Mouse (Mus musculus) megakaryocyte, embryonic 14.5 days (primary cell): ENCODE results near the gene Klrc3. TPM values are rescaled to one million over a fixed set of nuclear protein-coding genes. Genes with fewer than 3 reads are reported as not detected.
A peak's percentile ranks its signal among the peaks of the same experiment; 100 is the strongest.
"Not testable (repeated sequence)": the region's sequence is repeated elsewhere in the genome, so short reads cannot be mapped to it uniquely, and the experiment has no call there.

Source experiments
- H3K27me3 ChIP-seq: replicated peaks from 2 replicates; pipeline ENCODE3; 2012; ENCODE audit warnings: inconsistent platforms
- H3K36me3 ChIP-seq: replicated peaks from 2 replicates; pipeline ENCODE3; 2012; ENCODE audit warnings: low read length, inconsistent platforms, mixed read lengths
- H3K4me1 ChIP-seq: 2 replicates; pipeline ENCODE4 v1.6.1; 2012; ENCODE audit warnings: inconsistent platforms
- H3K4me3 ChIP-seq: replicated peaks from 2 replicates; pipeline ENCODE3; 2012; ENCODE audit warnings: moderate library complexity, mild to moderate bottlenecking, inconsistent platforms
- H3K9me3 ChIP-seq: 2 replicates; pipeline ENCODE4 v1.6.1; 2012; ENCODE audit warnings: inconsistent platforms
- FLI1 ChIP-seq: IDR thresholded peaks from 2 replicates; pipeline ENCODE4 v1.6.1; 2012; ENCODE audit warnings: low read length, inconsistent platforms, mixed read lengths
- GATA1 ChIP-seq: IDR thresholded peaks from 3 replicates; pipeline ENCODE4 v1.6.1; 2012; ENCODE audit warnings: mixed read lengths, low read length, inconsistent platforms, borderline replicate concordance
- polyA plus RNA-seq: library from polyadenylated mRNA; stranded (reverse); fragments of >175 nt; gene quantifications from 2 replicates; pipeline ENCODE4 v1.2.3, GENCODE M21; 2012; ENCODE audit warnings: low replicate concordance; ENCODE audit not compliant: insufficient read depth

Gene Klrc3
- not detected in 2 replicates for polyA plus RNA-seq

DNA sequence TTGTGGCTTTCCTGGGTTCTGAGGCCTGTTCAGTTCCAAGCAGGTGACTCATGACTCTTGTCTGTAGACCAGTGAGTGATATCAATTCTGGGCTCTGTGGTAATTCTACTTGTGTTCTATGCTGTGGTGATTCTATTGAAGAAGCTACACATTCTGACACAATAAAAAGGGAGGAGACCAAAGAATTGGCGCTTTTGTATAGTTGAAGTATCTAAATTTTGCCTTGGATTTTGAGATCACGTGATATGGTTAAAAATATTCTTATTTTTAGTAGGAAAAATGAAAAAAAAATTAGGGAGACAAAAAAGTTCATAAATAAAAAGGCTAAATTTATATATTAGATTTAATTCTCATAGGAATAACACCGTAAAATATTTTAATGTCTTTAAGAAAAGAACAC is at the start of gene Klrc3:
Klrc3 (minus strand) TSS at position 101 of the 400 bp plus-strand sequence.
- not testable (repeated sequence) for H3K27me3 ChIP-seq, H3K36me3 ChIP-seq, H3K4me1 ChIP-seq, H3K9me3 ChIP-seq, H3K4me3 ChIP-seq

- H3K4me3 ChIP-seq, H3K9me3 ChIP-seq, H3K27me3 ChIP-seq, H3K36me3 ChIP-seq, H3K4me1 ChIP-seq: not testable (repeated sequence)
Measured at GRCm38 (mm10) chr6:129691436-129691835, 48.3 kb upstream of the Klrc3 start.

DNA sequence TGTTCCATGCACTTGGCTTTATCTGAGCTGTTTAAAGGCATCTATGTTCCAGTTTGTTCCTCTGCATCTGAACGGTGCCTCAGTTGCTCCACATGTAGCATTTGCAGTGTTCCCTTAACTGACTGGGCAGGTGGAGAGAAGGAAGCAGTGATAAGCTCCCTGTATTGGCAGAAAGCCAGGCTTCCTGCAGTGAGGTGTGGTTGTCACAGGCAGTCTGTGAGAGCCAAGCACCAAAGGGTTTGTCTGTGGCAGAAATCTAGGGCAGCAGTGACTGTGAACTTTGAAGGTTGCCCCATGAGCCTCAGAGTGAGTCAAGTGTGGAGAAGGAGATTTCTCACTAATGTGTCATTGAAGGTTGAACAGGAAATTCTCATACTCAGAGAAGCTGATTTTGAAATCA is 37.2 kb upstream of the Klrc3 start:
- no peak for TF ChIP-seq FLI1
- TF ChIP-seq GATA1, result no peak
- Histone ChIP-seq H3K9me3 (no peaks in the 10 kb centered on the region), H3K4me1 (no peaks in the 10 kb centered on the region)

GRCm38 (mm10) chr6:129678873-129679272 is 35.7 kb upstream of the Klrc3 start, which contains the start of gene Klrc1:
Gene Klrc1 (minus strand): TSS chr6:129678973.
- Histone ChIP-seq H3K4me3 (no peak within 1 kb of the TSS), H3K36me3 (no peaks in the 10 kb centered on the region), H3K4me1 (no peaks in the 10 kb centered on the region), H3K27me3 (no peaks in the 10 kb centered on the region), H3K9me3 (no peaks in the 10 kb centered on the region)
- TF ChIP-seq FLI1 (no peak), GATA1 (no peak)

More for the DNA sequence above, 37.2 kb upstream of the Klrc3 start:
- Histone ChIP-seq H3K36me3 (no peaks in the 10 kb centered on the region), H3K27me3 (no peaks in the 10 kb centered on the region), H3K4me3 (no peak overlapping the region)

DNA sequence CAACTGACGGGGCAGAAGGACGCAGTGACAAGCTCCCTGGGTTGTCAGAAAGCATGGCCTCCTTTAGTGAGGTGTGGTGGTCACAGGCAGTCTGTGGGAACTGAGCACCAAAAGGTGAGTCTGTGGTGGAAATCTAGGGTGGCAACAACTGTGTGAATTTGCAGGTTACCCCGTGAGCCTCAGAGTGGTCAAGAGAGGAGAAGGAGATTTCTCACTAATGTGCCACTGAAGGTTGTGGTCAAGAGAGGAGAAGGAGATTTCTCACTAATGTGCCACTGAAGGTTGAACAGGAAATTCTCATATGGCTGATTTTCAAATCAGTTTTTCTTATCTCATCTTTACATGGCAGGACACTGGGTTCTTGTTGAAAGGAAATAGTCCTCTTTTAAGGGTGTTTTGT is 18.2 kb upstream of the Klrc3 start:
- not testable (repeated sequence) for H3K4me1 ChIP-seq, H3K4me3 ChIP-seq, H3K9me3 ChIP-seq, H3K27me3 ChIP-seq, H3K36me3 ChIP-seq

DNA sequence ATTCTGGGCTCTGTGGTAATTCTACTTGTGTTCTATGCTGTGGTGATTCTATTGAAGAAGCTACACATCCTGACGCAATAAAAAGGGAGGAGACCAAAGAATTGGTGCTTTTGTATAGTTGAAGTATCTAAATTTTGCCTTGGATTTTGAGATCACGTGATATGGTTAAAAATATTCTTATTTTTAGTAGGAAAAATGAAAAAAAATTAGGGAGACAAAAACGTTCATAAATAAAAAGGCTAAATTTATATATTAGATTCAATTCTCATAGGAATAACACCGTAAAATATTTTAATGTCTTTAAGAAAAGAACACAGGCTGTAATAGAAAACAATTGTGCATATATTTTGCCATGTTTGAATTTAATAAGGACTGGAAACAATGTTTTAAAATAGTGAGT is 17.5 kb upstream of the Klrc3 start, which contains the start of gene Klrc2:
Klrc2 (minus strand) TSS at position 101 of the 400 bp plus-strand sequence.
- not testable (repeated sequence) for H3K4me3 ChIP-seq, H3K36me3 ChIP-seq, H3K9me3 ChIP-seq, H3K27me3 ChIP-seq, H3K4me1 ChIP-seq

GRCm38 (mm10) chr6:129644054-129644453 is 917 bp upstream of the Klrc3 start:
- H3K27me3 ChIP-seq, H3K4me3 ChIP-seq, H3K36me3 ChIP-seq, H3K9me3 ChIP-seq, H3K4me1 ChIP-seq: not testable (repeated sequence)

DNA sequence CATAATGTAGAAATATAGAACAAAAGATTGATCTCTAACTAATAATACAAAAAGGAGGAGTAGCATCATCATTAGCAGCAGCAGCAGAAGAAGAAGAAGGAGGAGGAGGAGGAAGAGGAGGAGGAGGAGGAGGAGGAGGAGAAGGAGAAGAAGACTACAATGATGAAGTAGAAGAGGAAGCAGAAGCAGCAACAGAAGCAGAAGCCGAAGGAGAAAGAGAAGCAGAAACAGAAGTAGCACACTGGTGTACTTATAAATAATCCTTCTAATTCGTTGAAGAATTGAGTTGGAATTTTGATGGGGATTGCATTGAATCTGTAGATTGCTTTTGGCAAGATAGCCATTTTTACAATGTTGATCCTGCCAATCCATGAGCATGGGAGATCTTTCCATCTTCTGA is 12.1 kb downstream of the Klrc3 start:
- H3K9me3 ChIP-seq, H3K4me3 ChIP-seq, H3K36me3 ChIP-seq, H3K27me3 ChIP-seq, H3K4me1 ChIP-seq: not testable (repeated sequence)

DNA sequence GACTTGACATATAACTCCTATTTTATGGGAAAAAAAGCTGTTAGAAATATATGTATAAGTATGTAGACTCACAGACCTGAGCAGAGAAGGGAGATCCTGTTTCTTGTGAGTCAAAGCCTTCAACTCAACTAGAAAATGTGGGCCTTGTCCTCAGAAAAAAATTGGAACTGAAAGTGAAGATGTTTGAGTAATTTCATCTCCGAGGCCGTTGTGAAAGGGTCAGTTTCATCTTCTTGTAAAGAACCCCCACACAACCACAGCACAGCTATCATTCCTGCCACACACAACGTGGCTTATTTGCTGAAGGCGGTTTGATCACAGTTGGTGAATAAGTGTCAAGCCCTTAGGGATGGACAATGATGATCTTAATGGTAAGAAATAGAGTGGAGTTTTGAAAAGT is 19.4 kb downstream of the Klrc3 start, which contains the start of gene Klrk1:
Klrk1 (minus strand) TSS at position 130 of the 400 bp plus-strand sequence.
- H3K4me1 ChIP-seq, result no peaks in the 10 kb centered on the region
- H3K27me3 ChIP-seq, result no peaks in the 10 kb centered on the region
- no peak within 1 kb of the TSS for H3K4me3 ChIP-seq
- TF ChIP-seq GATA1 (no peak), FLI1 (no peak)
- no peaks in the 10 kb centered on the region for H3K9me3 ChIP-seq
- no peaks in the 10 kb centered on the region for H3K36me3 ChIP-seq

DNA sequence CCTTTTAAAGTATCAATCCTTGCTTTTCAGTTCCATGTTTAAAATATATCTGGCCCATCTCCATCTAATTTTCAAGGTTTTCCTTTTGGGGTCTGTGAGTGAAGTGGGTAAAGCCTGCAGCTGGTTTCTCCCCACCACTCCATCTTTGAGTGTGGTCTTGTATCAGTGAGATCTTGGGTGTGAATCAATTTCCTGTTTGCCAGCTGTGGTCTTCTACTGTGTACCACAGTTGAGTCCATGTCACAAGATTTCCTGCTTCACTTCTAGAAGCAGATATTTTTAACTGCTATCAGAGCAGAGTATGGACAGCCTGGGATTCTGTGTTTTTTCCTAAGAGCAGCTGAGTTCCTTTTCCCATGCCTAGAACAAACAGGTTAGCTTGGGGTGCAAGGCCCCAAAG is 34.8 kb downstream of the Klrc3 start:
- H3K36me3 ChIP-seq, result no peaks in the 10 kb centered on the region
- no peaks in the 10 kb centered on the region for H3K4me1 ChIP-seq
- no peak for TF ChIP-seq FLI1
- no peak for TF ChIP-seq GATA1
- no peaks in the 10 kb centered on the region for H3K27me3 ChIP-seq
- H3K9me3 ChIP-seq, result no peaks in the 10 kb centered on the region
- H3K4me3 ChIP-seq, result no peak overlapping the region

DNA sequence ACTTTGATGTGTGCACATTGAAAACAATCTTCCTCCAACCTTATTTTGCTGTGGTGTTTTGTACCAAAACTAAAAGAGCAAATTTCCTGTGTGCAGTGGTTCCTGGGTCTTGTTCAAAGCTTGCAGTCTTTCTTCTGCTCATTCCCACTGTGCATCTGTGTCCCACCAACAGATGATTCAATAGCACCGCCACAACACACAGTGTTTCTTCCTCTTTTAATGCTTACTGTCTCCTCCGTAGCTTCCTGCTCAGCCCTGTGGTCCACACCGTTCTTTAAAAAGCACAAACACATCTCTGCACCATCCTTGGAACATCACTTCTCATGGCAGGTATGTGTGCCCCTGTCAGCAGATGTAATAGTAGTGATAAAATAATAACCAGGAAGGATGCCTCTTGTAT is 51.6 kb downstream of the Klrc3 start, which contains the start of gene Klrd1:
Klrd1 (plus strand) TSS at position 275 of the 400 bp plus-strand sequence.
- no peaks in the 10 kb centered on the region for H3K27me3 ChIP-seq
- H3K36me3 ChIP-seq, result no peaks in the 10 kb centered on the region
- no peaks in the 10 kb centered on the region for H3K9me3 ChIP-seq
- H3K4me1 ChIP-seq, result peaks cover 3% of the 10 kb centered on the region; the same call in 1 of the 2 replicates
- peak within 1 kb of the TSS; percentile 64 for H3K4me3 ChIP-seq
- TF ChIP-seq FLI1 (no peak), GATA1 (no peak)

Other genes starting within 250 kb of the Klrc3 start
- 10.7 and 19.5 TPM in 2 replicates for gene Clec1b, start 246.0 kb downstream of the Klrc3 start, polyA plus RNA-seq
- not detected in 2 replicates for gene Clec9a, start 234.5 kb downstream of the Klrc3 start, polyA plus RNA-seq
- gene Clec1a, start 191.3 kb downstream of the Klrc3 start, polyA plus RNA-seq, result not detected in 2 replicates
- gene Olr1, start 136.2 kb downstream of the Klrc3 start, polyA plus RNA-seq, result 0.21 TPM in 1 of 2 replicates, not detected in the other
- gene Tmem52b, start 130.8 kb downstream of the Klrc3 start, polyA plus RNA-seq, result not detected in 2 replicates
- gene Gabarapl1, start 110.2 kb downstream of the Klrc3 start, polyA plus RNA-seq, result 25.5 and 160 TPM in 2 replicates
- 0.69 TPM in 1 of 2 replicates, not detected in the other for gene Klre1, start 65.4 kb downstream of the Klrc3 start, polyA plus RNA-seq
- gene Klrd1, start 51.6 kb downstream of the Klrc3 start, polyA plus RNA-seq, result not detected in 2 replicates
- gene Klrk1, start 19.5 kb downstream of the Klrc3 start, polyA plus RNA-seq, result not detected in 2 replicates
- gene Klrc2, start 17.4 kb upstream of the Klrc3 start, polyA plus RNA-seq, result not detected in 2 replicates
- gene Klrc1, start 35.6 kb upstream of the Klrc3 start, polyA plus RNA-seq, result not detected in 2 replicates
- not detected in 2 replicates for gene Klri1, start 73.8 kb upstream of the Klrc3 start, polyA plus RNA-seq
- not detected in 2 replicates for gene Klri2, start 97.1 kb upstream of the Klrc3 start, polyA plus RNA-seq
- not detected in 2 replicates for gene Gm156, start 140.9 kb upstream of the Klrc3 start, polyA plus RNA-seq
- gene Gm17631, start 219.3 kb upstream of the Klrc3 start, polyA plus RNA-seq, result not detected in 2 replicates
- not detected in 2 replicates for gene Klra17, start 233.3 kb upstream of the Klrc3 start, polyA plus RNA-seq